Mouse (Mus musculus) brain, adult 2 months (tissue): ENCODE data around the gene Pou4f1.
A peak's percentile ranks its signal among the peaks of the same experiment; 100 is the strongest.
"Not testable (repeated sequence)": the region's sequence is repeated elsewhere in the genome, so short reads cannot be mapped to it uniquely, and the experiment has no call there.

Experiments
- DNase-seq: peaks from one replicate; pipeline ENCODE4 v3.0.0; 2011; ENCODE audit warnings: low read depth, low spot score

Gene Pou4f1

GRCm38 (mm10) chr14:104467966-104468622, at the start of gene Pou4f1:
Pou4f1 (minus strand) TSS chr14:104467999.
- DNase-seq = peak; percentile 33

- DNase-seq = no peak
Measured at GRCm38 (mm10) chr14:104511664-104512063, 43.9 kb upstream of the Pou4f1 start.

GRCm38 (mm10) chr14:104502761-104503160, 35.0 kb upstream of the Pou4f1 start:
- not testable (repeated sequence) for DNase-seq

GRCm38 (mm10) chr14:104479751-104480150, 12.0 kb upstream of the Pou4f1 start:
- no peak for DNase-seq

GRCm38 (mm10) chr14:104478593-104478992, 10.8 kb upstream of the Pou4f1 start:
- DNase-seq = no peak

GRCm38 (mm10) chr14:104477616-104478015, 9.8 kb upstream of the Pou4f1 start:
- DNase-seq = no peak

GRCm38 (mm10) chr14:104475438-104475837, 7.6 kb upstream of the Pou4f1 start:
- no peak for DNase-seq

GRCm38 (mm10) chr14:104468623-104468970, 798 bp upstream of the Pou4f1 start:
- DNase-seq = no peak

- DNase-seq = no peak
Measured at GRCm38 (mm10) chr14:104467133-104467965, 450 bp downstream of the Pou4f1 start.

GRCm38 (mm10) chr14:104466557-104466956, 1.2 kb downstream of the Pou4f1 start:
- DNase-seq = no peak

- peak; percentile 9 for DNase-seq
Measured at GRCm38 (mm10) chr14:104465483-104466235, 2.1 kb downstream of the Pou4f1 start.

GRCm38 (mm10) chr14:104464841-104465240, 3.0 kb downstream of the Pou4f1 start:
- DNase-seq = no peak

GRCm38 (mm10) chr14:104463631-104464250, 4.1 kb downstream of the Pou4f1 start:
- no peak for DNase-seq

GRCm38 (mm10) chr14:104461286-104462240, 6.2 kb downstream of the Pou4f1 start:
- DNase-seq = no peak

GRCm38 (mm10) chr14:104460325-104461285, 7.2 kb downstream of the Pou4f1 start:
- no peak for DNase-seq

GRCm38 (mm10) chr14:104459513-104460111, 8.2 kb downstream of the Pou4f1 start:
- DNase-seq = no peak

GRCm38 (mm10) chr14:104458728-104459512, 8.9 kb downstream of the Pou4f1 start:
- DNase-seq = no peak

GRCm38 (mm10) chr14:104457966-104458710, 9.7 kb downstream of the Pou4f1 start:
- DNase-seq = no peak
